Mouse (Mus musculus): ENCODE measurements at regions not wholly inside any gene's neighbourhood (a gene's known extent, or its start where the extent isn't known, plus 50 kb on each side); places are given as distances from the start of the nearest gene placed in this dataset.

DNA sequence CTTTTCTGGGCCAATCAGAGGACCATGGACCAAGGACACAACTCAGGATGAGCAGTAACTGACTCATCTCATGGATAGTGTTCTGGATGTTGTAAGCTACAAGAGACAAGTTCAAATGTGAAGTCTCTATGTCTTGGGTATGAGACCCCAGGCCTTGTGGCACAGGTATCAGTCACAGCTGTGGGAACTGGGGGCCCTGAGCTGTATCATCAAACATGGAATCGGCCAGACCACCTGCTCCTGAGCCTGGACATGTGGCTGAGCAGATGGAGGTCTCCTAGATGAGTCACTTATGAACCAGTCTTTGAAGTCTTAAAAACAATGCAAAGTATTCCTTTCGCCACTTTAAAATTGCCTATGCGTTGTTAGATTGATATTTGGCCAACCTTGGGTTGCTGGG, 432.1 kb downstream of the Rps24 start:
- TF ChIP-seq CTCF (IDR thresholded peaks at IDR 0.05; ENCODE audit: extremely low read depth, insufficient read length, insufficient replicate concordance, low read depth, low read length) (no peak), POLR2A (IDR thresholded peaks at IDR 0.05; ENCODE audit: low read depth, low read length) (no peak)
- 89% methylated on average over 3 of the region's 3 CpGs for WGBS
- no peaks in the 10 kb centered on the region for H3K36me3 ChIP-seq (ENCODE audit: control insufficient read depth, insufficient read depth, low read length)

DNA sequence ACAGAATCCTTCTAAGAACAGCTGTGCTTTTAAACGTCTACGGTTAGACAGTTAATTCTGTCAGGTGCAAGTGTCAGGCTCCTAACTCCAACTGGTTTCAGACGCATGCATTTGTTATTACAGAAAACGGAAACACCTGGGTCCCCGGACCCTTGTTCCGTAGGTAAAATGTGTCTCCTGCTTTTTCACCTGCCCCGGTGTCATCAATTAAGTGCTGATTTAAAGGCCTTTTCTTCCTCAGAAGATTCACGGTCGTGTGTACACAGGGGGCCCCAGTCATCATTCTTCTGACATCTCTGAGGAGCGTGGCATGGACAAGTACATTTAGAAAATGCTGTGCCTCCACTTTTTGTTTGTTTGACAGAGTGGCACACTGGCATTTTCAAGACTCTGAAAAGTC, 435.1 kb downstream of the Rps24 start:
- Histone ChIP-seq H3K36me3 (ENCODE audit: control insufficient read depth, insufficient read depth, low read length) (no peaks in the 10 kb centered on the region), H3K27ac (ENCODE audit: insufficient read depth, low read depth, low read length) (no peak overlapping the region), H3K4me3 (ENCODE audit: low read depth, low read length) (no peak overlapping the region), H3K4me1 (ENCODE audit: control insufficient read depth, insufficient read depth, insufficient read length, low read length) (no peaks in the 10 kb centered on the region), H3K27me3 (ENCODE audit: control insufficient read depth, insufficient read depth, low read length) (no peaks in the 10 kb centered on the region)
- TF ChIP-seq POLR2A (IDR thresholded peaks at IDR 0.05; ENCODE audit: low read depth, low read length), result no peak
- TF ChIP-seq CTCF (IDR thresholded peaks at IDR 0.05; ENCODE audit: extremely low read depth, insufficient read length, insufficient replicate concordance, low read depth, low read length), result no peak
- 61% methylated on average over 10 of the region's 10 CpGs for WGBS

More for the DNA sequence above, 432.1 kb downstream of the Rps24 start:
- H3K27me3 ChIP-seq (ENCODE audit: control insufficient read depth, insufficient read depth, low read length), result no peaks in the 10 kb centered on the region
- H3K4me3 ChIP-seq (ENCODE audit: low read depth, low read length), result no peak overlapping the region
- H3K27ac ChIP-seq (ENCODE audit: insufficient read depth, low read depth, low read length), result no peak overlapping the region
- no peaks in the 10 kb centered on the region for H3K4me1 ChIP-seq (ENCODE audit: control insufficient read depth, insufficient read depth, insufficient read length, low read length)

GRCm38 (mm10) chr14:24924561-24924960, 437.6 kb downstream of the Rps24 start:
- Histone ChIP-seq H3K36me3 (ENCODE audit: control insufficient read depth, insufficient read depth, low read length) (no peaks in the 10 kb centered on the region), H3K4me1 (ENCODE audit: control insufficient read depth, insufficient read depth, insufficient read length, low read length) (no peaks in the 10 kb centered on the region), H3K4me3 (ENCODE audit: low read depth, low read length) (no peak overlapping the region), H3K27me3 (ENCODE audit: control insufficient read depth, insufficient read depth, low read length) (no peaks in the 10 kb centered on the region), H3K27ac (ENCODE audit: insufficient read depth, low read depth, low read length) (no peak overlapping the region)
- 76% methylated on average over 3 of the region's 3 CpGs for WGBS
- TF ChIP-seq CTCF (IDR thresholded peaks at IDR 0.05; ENCODE audit: extremely low read depth, insufficient read length, insufficient replicate concordance, low read depth, low read length), result no peak
- TF ChIP-seq POLR2A (IDR thresholded peaks at IDR 0.05; ENCODE audit: low read depth, low read length), result no peak

DNA sequence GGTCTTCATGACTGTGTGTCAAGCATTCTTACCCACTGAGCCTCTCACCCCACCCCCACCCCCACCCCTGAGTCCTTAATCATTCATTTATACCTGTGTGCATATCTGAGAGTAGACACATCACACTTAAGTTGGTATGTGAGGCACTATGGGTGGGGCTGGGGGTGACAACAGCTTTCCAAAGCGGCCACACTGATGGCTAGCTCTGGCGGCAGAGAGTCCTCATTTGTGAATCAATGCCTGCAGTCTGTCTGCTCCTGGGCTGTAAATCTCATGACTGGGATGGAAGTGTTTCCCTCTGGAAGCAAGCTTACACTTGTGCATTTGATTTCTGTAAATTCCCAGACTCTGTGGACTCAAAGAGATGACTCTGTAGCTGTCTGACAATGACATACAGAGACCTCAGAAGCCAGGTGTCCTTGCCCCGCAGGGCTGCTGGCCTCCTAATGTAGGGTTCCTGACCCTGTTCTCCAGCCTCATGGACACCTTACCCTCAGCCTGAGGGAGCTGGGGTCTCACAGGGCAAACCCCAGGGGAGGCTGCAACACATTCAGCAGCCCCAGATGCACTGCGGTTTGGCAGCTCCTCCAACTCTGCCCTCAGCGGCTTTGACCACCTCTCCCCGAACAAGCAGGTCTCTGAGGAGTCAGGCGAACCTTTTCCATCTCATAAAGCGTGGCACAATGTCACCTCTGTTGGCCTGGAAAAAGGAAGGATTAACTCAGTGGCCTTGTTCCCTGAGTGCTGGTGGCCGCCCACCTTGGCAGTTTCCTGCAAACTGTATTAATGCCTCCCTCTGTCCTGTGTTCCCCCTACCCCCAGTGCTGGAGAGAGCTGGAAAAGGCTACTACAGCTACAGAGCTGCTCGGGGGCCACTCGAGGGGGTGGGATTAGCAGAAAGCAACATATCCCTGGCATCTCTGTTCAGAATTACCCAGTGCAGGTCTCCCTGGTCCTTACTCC, 439.4 kb downstream of the Rps24 start:
- Histone ChIP-seq H3K27me3 (ENCODE audit: control insufficient read depth, insufficient read depth, low read length) (no peaks in the 10 kb centered on the region), H3K4me3 (ENCODE audit: low read depth, low read length) (no peak overlapping the region), H3K36me3 (ENCODE audit: control insufficient read depth, insufficient read depth, low read length) (no peaks in the 10 kb centered on the region), H3K27ac (ENCODE audit: insufficient read depth, low read depth, low read length) (no peak overlapping the region), H3K4me1 (ENCODE audit: control insufficient read depth, insufficient read depth, insufficient read length, low read length) (no peaks in the 10 kb centered on the region)
- 69% methylated on average over 11 of the region's 11 CpGs for WGBS
- TF ChIP-seq CTCF (IDR thresholded peaks at IDR 0.05; ENCODE audit: extremely low read depth, insufficient read length, insufficient replicate concordance, low read depth, low read length) (no peak), POLR2A (IDR thresholded peaks at IDR 0.05; ENCODE audit: low read depth, low read length) (no peak)

GRCm38 (mm10) chr14:24928726-24929125, 441.8 kb downstream of the Rps24 start:
- 66% methylated on average over 3 of the region's 3 CpGs for WGBS
- no peak overlapping the region for H3K27ac ChIP-seq (ENCODE audit: insufficient read depth, low read depth, low read length)
- no peak overlapping the region for H3K4me3 ChIP-seq (ENCODE audit: low read depth, low read length)
- no peaks in the 10 kb centered on the region for H3K36me3 ChIP-seq (ENCODE audit: control insufficient read depth, insufficient read depth, low read length)
- H3K4me1 ChIP-seq (ENCODE audit: control insufficient read depth, insufficient read depth, insufficient read length, low read length), result no peaks in the 10 kb centered on the region
- TF ChIP-seq CTCF (IDR thresholded peaks at IDR 0.05; ENCODE audit: extremely low read depth, insufficient read length, insufficient replicate concordance, low read depth, low read length) (no peak), POLR2A (IDR thresholded peaks at IDR 0.05; ENCODE audit: low read depth, low read length) (no peak)
- H3K27me3 ChIP-seq (ENCODE audit: control insufficient read depth, insufficient read depth, low read length), result no peaks in the 10 kb centered on the region

DNA sequence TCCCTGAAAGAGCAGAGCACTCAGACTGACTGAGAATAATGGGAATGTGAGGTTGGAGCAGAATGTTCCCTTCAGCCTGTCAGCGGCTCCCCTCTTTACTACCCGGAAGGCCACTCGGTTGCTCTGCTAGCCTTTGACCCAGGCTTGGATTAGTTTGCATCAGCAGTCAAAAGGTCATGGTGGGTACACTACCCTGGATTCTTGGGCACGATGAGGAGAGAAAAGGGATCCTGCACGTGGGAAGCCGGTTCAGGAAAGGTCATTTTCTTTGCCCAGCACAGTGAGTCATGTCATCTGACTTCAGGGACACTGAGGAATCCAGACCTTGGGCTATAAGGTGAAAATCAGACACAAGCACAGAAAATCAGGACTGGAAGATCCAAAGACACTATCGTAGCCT, 443.3 kb downstream of the Rps24 start:
- no peaks in the 10 kb centered on the region for H3K4me1 ChIP-seq (ENCODE audit: control insufficient read depth, insufficient read depth, insufficient read length, low read length)
- WGBS, result 43% methylated on average over 7 of the region's 7 CpGs
- no peak for TF ChIP-seq POLR2A (IDR thresholded peaks at IDR 0.05; ENCODE audit: low read depth, low read length)
- no peaks in the 10 kb centered on the region for H3K36me3 ChIP-seq (ENCODE audit: control insufficient read depth, insufficient read depth, low read length)
- H3K27me3 ChIP-seq (ENCODE audit: control insufficient read depth, insufficient read depth, low read length), result no peaks in the 10 kb centered on the region
- H3K4me3 ChIP-seq (ENCODE audit: low read depth, low read length), result no peak overlapping the region
- no peak overlapping the region for H3K27ac ChIP-seq (ENCODE audit: insufficient read depth, low read depth, low read length)

GRCm38 (mm10) chr14:24937876-24938275, 451.0 kb downstream of the Rps24 start:
- Histone ChIP-seq H3K4me1 (ENCODE audit: control insufficient read depth, insufficient read depth, insufficient read length, low read length) (no peaks in the 10 kb centered on the region), H3K27me3 (ENCODE audit: control insufficient read depth, insufficient read depth, low read length) (no peaks in the 10 kb centered on the region), H3K36me3 (ENCODE audit: control insufficient read depth, insufficient read depth, low read length) (no peaks in the 10 kb centered on the region), H3K4me3 (ENCODE audit: low read depth, low read length) (no peak overlapping the region), H3K27ac (ENCODE audit: insufficient read depth, low read depth, low read length) (no peak overlapping the region)
- 89% methylated on average over 2 of the region's 2 CpGs for WGBS
- TF ChIP-seq POLR2A (IDR thresholded peaks at IDR 0.05; ENCODE audit: low read depth, low read length) (no peak), CTCF (IDR thresholded peaks at IDR 0.05; ENCODE audit: extremely low read depth, insufficient read length, insufficient replicate concordance, low read depth, low read length) (no peak)

Measured in small intestine, adult 2 months (tissue).